Mouse (Mus musculus) kidney, adult 2 months (tissue): ENCODE data around the gene Gss.

Source experiments
- CTCF ChIP-seq: fragments of 200-500 bp; conservative IDR thresholded peaks from 2 replicates; pipeline ENCODE4 v1.5.1; 2011; ENCODE audit warnings: low read depth, mild to moderate bottlenecking, control low read depth, low read length, moderate library complexity, mixed read lengths; ENCODE audit not compliant: insufficient read depth, insufficient read length
- POLR2A ChIP-seq: fragments of 200-500 bp; IDR thresholded peaks from one replicate; pipeline ENCODE4 v1.6.1; 2011; ENCODE audit warnings: low read depth, low read length, control low read depth

DNA sequence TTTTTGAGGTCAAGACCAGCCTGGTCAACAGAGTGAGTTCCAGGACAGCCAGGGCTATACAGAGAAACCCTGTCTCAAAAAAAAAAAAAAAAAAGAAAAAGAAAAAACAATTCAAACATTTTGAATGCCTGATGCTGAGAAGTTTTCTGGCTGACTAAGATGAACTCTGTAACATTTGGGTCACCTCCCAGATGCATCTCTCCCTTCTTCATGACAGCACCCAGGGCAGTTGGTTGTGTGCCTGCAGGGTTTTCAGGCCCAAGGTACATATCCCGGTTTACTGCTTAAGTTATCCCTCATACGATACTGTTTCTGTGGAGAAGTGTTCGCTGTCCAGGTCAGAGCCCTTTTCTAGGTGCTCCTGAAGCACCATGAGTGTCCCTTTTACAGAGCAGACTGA, 12.3 kb downstream of the Gss start:
- TF ChIP-seq POLR2A (no peak), CTCF (no peak)
